Mouse (Mus musculus): ENCODE measurements around the gene Fgf13. TPM values are rescaled to one million over a fixed set of nuclear protein-coding genes. Genes with fewer than 3 reads are reported as not detected.

Gene Fgf13
- polyA plus RNA-seq (2016; fragmentation: Nextera tagmentation; extraction: Ambion mirVana), result 19.1 and 20.5 TPM in 2 replicates

GRCm38 (mm10) chrX:59567695-59568431 is at the start of gene Fgf13:
Gene Fgf13, minus strand, starts transcription at chrX:59568071.
- Histone ChIP-seq H3K9me3 (no peaks in the 10 kb centered on the region), H3K9ac (replicated peaks) (peak within 1 kb of the TSS; percentile 57), H3K36me3 (no peaks in the 10 kb centered on the region), H3K27me3 (peaks cover 45% of the 10 kb centered on the region), H3K4me3 (replicated peaks) (peak within 1 kb of the TSS; percentile 47), H3K4me2 (peak within 1 kb of the TSS; percentile 65), H3K4me1 (replicated peaks) (peaks cover 4% of the 10 kb centered on the region; the same call in 1 of the 2 replicates), H3K27ac (0 out of 2 replicates have a peak within 1 kb of the TSS, but pooled peaks have one; percentile 4)
- 18% methylated on average over 42 of the region's 47 CpGs for WGBS
- ATAC-seq (ENCODE audit: insufficient number of reproducible peaks, insufficient read depth, low FRiP score, low TSS enrichment, low read depth), result no peak

GRCm38 (mm10) chrX:59606535-59606934 is 38.7 kb upstream of the Fgf13 start:
- Histone ChIP-seq H3K27me3 (no peaks in the 10 kb centered on the region), H3K9ac (replicated peaks) (no peak overlapping the region), H3K4me1 (replicated peaks) (no peaks in the 10 kb centered on the region), H3K27ac (no peak overlapping the region), H3K4me3 (replicated peaks) (no peak overlapping the region), H3K9me3 (no peaks in the 10 kb centered on the region), H3K4me2 (no peak overlapping the region), H3K36me3 (no peaks in the 10 kb centered on the region)
- no peak for ATAC-seq (ENCODE audit: insufficient number of reproducible peaks, insufficient read depth, low FRiP score, low TSS enrichment, low read depth)
- 81% methylated on average over 1 of the region's 1 CpGs for WGBS

- ATAC-seq (ENCODE audit: insufficient number of reproducible peaks, insufficient read depth, low FRiP score, low TSS enrichment, low read depth), result no peak
- Histone ChIP-seq H3K4me2 (no peak overlapping the region), H3K9me3 (no peaks in the 10 kb centered on the region), H3K27ac (no peak overlapping the region), H3K36me3 (no peaks in the 10 kb centered on the region), H3K4me1 (replicated peaks) (no peaks in the 10 kb centered on the region), H3K27me3 (no peaks in the 10 kb centered on the region; the same call in 1 of the 2 replicates), H3K4me3 (replicated peaks) (no peak overlapping the region), H3K9ac (replicated peaks) (no peak overlapping the region)
- 37% methylated on average over 5 of the region's 5 CpGs for WGBS
Observed at GRCm38 (mm10) chrX:59589050-59589449, 21.2 kb upstream of the Fgf13 start.

DNA sequence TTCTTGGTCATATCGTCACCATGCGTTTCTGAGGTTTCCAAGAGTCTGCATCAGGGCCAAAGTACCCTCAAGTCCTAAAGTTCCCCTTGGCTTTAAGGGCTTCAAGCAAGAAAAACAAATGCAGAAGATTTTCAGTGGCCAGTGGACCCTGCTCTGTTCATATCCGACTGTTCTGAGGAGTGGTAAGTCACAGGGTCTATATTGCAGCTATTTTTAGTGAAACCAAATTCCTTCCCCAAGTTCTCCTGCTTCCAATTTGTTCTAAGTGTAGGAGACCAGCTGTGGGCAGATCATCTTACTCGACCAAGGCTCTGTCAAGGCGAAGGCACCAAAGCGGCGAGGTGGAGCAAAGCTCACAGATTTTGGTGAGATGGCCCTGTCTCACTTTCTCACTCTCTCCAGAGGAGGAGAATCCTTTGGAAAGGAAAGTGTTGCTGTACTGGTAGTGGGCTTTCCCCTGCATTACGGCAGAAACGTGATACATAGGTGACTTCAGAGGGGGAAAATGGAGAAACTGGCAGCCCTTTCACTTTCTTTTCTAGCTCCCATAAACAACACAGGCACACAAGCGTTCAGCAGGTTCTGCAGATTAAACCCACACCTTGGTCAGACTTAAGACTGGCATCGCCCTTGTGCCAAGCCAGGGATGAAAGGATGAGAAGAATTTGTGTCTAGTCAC is 17.8 kb upstream of the Fgf13 start:
- WGBS, result 70% methylated on average over 11 of the region's 11 CpGs
- Histone ChIP-seq H3K9me3 (no peaks in the 10 kb centered on the region), H3K9ac (replicated peaks) (no peak overlapping the region), H3K27ac (no peak overlapping the region), H3K27me3 (no peaks in the 10 kb centered on the region; the same call in 1 of the 2 replicates), H3K4me1 (replicated peaks) (no peaks in the 10 kb centered on the region), H3K36me3 (no peaks in the 10 kb centered on the region), H3K4me3 (replicated peaks) (no peak overlapping the region), H3K4me2 (no peak overlapping the region)
- ATAC-seq (ENCODE audit: insufficient number of reproducible peaks, insufficient read depth, low FRiP score, low TSS enrichment, low read depth), result no peak

DNA sequence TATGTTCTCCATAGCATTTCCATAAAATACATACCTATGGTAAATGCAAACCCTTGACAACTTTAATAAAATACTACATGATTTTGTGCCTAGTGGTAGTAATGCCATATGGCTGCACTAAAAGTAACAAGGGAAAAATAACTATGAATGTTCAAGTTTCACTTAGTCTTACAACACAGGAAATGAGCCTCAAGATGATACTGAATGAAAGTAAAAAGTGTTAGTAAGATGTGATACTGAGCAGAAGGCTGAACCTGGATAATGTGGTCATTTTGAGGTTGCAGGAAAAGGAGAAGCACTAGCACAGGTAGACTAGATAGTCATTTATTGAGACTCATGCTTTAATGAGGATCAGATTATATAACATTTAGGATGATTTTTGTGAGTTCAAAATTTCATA is 16.2 kb upstream of the Fgf13 start:
- no peak for ATAC-seq (ENCODE audit: insufficient number of reproducible peaks, insufficient read depth, low FRiP score, low TSS enrichment, low read depth)
- no peak overlapping the region for H3K4me3 ChIP-seq (replicated peaks)
- H3K36me3 ChIP-seq, result no peaks in the 10 kb centered on the region
- H3K27me3 ChIP-seq, result no peaks in the 10 kb centered on the region; the same call in 1 of the 2 replicates
- H3K9ac ChIP-seq (replicated peaks), result no peak overlapping the region
- H3K4me2 ChIP-seq, result no peak overlapping the region
- H3K9me3 ChIP-seq, result no peaks in the 10 kb centered on the region
- H3K4me1 ChIP-seq (replicated peaks), result no peaks in the 10 kb centered on the region
- no peak overlapping the region for H3K27ac ChIP-seq

DNA sequence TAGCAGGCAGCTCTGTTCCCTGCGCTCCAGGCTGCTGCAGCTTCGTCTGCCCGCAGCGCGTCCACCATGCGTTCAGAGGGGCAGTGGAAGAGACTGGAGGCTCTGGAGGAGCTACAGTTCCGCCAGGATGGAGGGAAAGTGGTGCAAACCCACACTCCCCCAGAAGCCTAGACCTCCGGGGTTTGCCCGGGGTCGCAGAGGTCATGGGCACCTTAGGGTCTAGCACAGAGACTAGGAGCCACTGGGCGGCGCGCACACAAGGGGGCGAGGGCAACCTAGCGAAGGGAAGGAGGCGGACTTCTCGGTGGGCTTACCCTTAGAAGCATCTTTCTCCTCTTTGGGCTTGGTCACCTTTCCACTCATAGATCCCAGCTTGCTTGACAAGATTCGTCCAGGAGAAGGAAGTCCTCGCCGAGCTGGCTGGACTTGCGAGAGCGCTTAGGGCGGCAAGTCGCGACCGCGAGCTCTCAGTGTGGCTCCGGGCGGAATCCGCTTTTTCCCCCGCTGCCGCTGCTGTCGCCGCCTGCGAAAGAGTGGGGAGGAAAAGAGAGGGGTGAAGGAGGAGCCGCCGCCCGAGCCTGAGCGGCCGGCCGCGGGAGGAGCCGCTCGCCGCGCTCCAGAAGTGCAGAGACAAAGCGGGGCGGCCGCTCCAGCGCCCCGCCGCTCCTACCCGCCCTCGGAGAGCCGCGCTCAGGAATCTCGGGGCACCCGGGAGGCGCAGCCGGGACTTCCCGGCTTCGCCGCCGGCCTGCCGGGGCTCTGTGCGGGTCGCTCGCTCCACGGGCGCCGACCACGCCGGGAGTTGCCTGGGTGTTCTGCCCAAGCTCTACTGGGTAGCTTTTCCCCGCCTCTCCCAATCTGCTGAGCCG is 811 bp downstream of the Fgf13 start:
- H3K27me3 ChIP-seq, result peaks cover 45% of the 10 kb centered on the region
- H3K9me3 ChIP-seq, result no peaks in the 10 kb centered on the region
- no peaks in the 10 kb centered on the region for H3K36me3 ChIP-seq
- H3K4me2 ChIP-seq, result peak overlapping the region; percentile 65
- peak overlapping the region; percentile 47 for H3K4me3 ChIP-seq (replicated peaks)
- WGBS, result 21% methylated on average over 62 of the region's 75 CpGs
- H3K27ac ChIP-seq, result 0 out of 2 replicates have a peak overlapping the region, but pooled peaks have one; percentile 4
- peaks cover 4% of the 10 kb centered on the region; the same call in 1 of the 2 replicates for H3K4me1 ChIP-seq (replicated peaks)
- peak; percentile 79 for ATAC-seq (ENCODE audit: insufficient number of reproducible peaks, insufficient read depth, low FRiP score, low TSS enrichment, low read depth)
- peak overlapping the region; percentile 57 for H3K9ac ChIP-seq (replicated peaks)

DNA sequence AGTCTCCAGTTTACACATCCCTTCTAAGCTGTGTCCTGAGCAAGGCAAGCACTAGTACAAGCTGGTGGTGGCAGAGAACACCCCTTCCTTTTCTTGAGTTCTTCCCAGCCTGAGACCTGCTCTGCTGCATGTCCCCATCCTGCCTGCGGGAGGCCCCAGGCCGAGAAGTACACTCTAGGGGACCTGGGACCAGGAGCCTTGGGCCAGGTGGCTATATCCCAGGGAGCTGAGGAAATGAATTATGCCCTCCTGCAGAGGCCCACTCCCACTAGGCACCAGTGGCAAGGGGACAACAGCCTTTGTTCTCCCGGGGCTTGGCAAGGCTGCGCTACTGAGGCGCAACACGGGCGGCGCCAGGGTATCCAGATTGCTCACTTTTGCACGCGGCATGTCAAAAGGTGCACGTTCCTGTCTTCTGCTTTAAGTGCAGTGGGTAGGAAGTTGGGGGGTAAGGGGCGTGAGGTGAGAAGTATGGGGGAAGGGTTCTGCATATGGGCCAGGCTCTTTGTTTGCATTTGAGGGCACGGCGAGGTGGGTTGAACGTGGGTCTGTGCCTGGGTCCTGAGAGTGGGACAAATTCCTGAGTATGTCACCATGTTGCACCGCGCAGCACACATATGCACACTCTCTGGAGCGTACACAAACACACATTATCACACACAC is 1.7 kb downstream of the Fgf13 start:
- Histone ChIP-seq H3K4me1 (replicated peaks) (peaks cover 4% of the 10 kb centered on the region; the same call in 1 of the 2 replicates), H3K4me3 (replicated peaks) (peak overlapping the region; percentile 47), H3K27ac (no peak overlapping the region), H3K9me3 (no peaks in the 10 kb centered on the region), H3K36me3 (no peaks in the 10 kb centered on the region), H3K9ac (replicated peaks) (0 out of 2 replicates have a peak overlapping the region, but pooled peaks have one; percentile 57), H3K27me3 (peaks cover 45% of the 10 kb centered on the region), H3K4me2 (peak overlapping the region; percentile 65)
- peak; percentile 52; the same call in 1 of the 2 replicates for ATAC-seq (ENCODE audit: insufficient number of reproducible peaks, insufficient read depth, low FRiP score, low TSS enrichment, low read depth)
- 21% methylated on average over 18 of the region's 18 CpGs for WGBS

- Histone ChIP-seq H3K9me3 (no peaks in the 10 kb centered on the region), H3K27me3 (no peaks in the 10 kb centered on the region), H3K27ac (no peak overlapping the region), H3K4me3 (replicated peaks) (no peak overlapping the region), H3K36me3 (no peaks in the 10 kb centered on the region), H3K4me1 (replicated peaks) (no peaks in the 10 kb centered on the region), H3K4me2 (no peak overlapping the region), H3K9ac (replicated peaks) (no peak overlapping the region)
- ATAC-seq (ENCODE audit: insufficient number of reproducible peaks, insufficient read depth, low FRiP score, low TSS enrichment, low read depth), result no peak
- 77% methylated on average over 2 of the region's 2 CpGs for WGBS
Observed at GRCm38 (mm10) chrX:59547931-59548330, 19.9 kb downstream of the Fgf13 start.

DNA sequence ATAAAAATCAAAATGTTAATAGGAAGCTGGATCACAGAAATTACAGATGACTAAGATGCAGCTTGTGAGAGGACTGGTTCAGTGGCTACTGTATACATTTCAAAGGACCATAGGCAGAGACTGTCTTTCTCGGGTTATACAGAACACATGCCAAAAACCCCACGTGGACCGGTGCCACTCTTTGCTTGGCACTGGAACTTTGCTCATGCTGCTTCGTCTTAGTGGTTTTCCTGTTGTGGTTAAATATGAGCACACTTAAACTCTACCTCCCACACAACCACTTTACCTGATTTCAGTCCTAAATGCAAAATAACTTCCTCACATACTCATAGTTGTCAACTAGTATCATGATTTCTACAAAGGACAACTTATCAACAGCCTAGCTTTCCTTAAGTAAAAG is 59.6 kb downstream of the Fgf13 start:
- no peak for ATAC-seq (ENCODE audit: insufficient number of reproducible peaks, insufficient read depth, low FRiP score, low TSS enrichment, low read depth)
- Histone ChIP-seq H3K4me3 (replicated peaks) (no peak overlapping the region), H3K36me3 (no peaks in the 10 kb centered on the region), H3K27me3 (no peaks in the 10 kb centered on the region), H3K4me1 (replicated peaks) (no peaks in the 10 kb centered on the region), H3K9ac (replicated peaks) (no peak overlapping the region), H3K27ac (no peak overlapping the region), H3K9me3 (no peaks in the 10 kb centered on the region), H3K4me2 (no peak overlapping the region)
- whole genome bisulfite sequencing, result 71% methylated on average over 4 of the region's 4 CpGs

GRCm38 (mm10) chrX:59493388-59493787 is 74.5 kb downstream of the Fgf13 start:
- Histone ChIP-seq H3K4me2 (no peak overlapping the region), H3K9me3 (no peaks in the 10 kb centered on the region), H3K27ac (no peak overlapping the region), H3K4me3 (replicated peaks) (no peak overlapping the region), H3K9ac (replicated peaks) (no peak overlapping the region), H3K36me3 (no peaks in the 10 kb centered on the region), H3K4me1 (replicated peaks) (no peaks in the 10 kb centered on the region), H3K27me3 (no peaks in the 10 kb centered on the region)
- ATAC-seq (ENCODE audit: insufficient number of reproducible peaks, insufficient read depth, low FRiP score, low TSS enrichment, low read depth), result no peak
- 42% methylated on average over 1 of the region's 1 CpGs for WGBS
